Mouse (Mus musculus): Measurements from ENCODE around the gene Pptc7.

- TF ChIP-seq ZNF384 (IDR thresholded peaks at IDR 0.05; ENCODE audit: low read depth, low read length), result no peak
- TF ChIP-seq ZC3H11A (IDR thresholded peaks at IDR 0.05; ENCODE audit: borderline replicate concordance, low read depth, low read length), result no peak
- no peak for TF ChIP-seq MAFK (IDR thresholded peaks at IDR 0.05; ENCODE audit: insufficient read depth, low read depth, low read length)
Observed at GRCm38 (mm10) chr5:122291553-122292339, 7.6 kb downstream of the Pptc7 start.
